Mouse (Mus musculus) kidney, adult 8-10 months (tissue): ENCODE data around the gene Nampt.

ENCODE experiments used
- DNase-seq, 2 experiments: peaks; one replicate each; pipeline ENCODE4 v3.0.0; 2022

Nampt gene

GRCm38 (mm10) chr12:32819416-32819815 lies at the start of gene Nampt:
Gene Nampt, plus strand, starts transcription at chr12:32819545.
- DNase-seq: no peak

GRCm38 (mm10) chr12:32770766-32771165 lies 48.6 kb upstream of the Nampt start:
- peak in 1 of 2 experiments; percentile 51 for DNase-seq

GRCm38 (mm10) chr12:32774592-32774991 lies 44.8 kb upstream of the Nampt start:
- DNase-seq: no peak

GRCm38 (mm10) chr12:32789092-32789491 lies 30.3 kb upstream of the Nampt start:
- DNase-seq: no peak

- DNase-seq: no peak
Observed at GRCm38 (mm10) chr12:32795765-32796471, 23.4 kb upstream of the Nampt start.

- no peak for DNase-seq
Observed at GRCm38 (mm10) chr12:32797438-32797837, 21.9 kb upstream of the Nampt start.

GRCm38 (mm10) chr12:32801078-32801477 lies 18.3 kb upstream of the Nampt start:
- peak in 1 of 2 experiments; percentile 44 for DNase-seq

- no peak for DNase-seq
Observed at GRCm38 (mm10) chr12:32805559-32805958, 13.8 kb upstream of the Nampt start.

GRCm38 (mm10) chr12:32819823-32820605 lies 669 bp downstream of the Nampt start:
- peak; percentile 99 for DNase-seq

- peak; percentile 68 to 73 for DNase-seq
Observed at GRCm38 (mm10) chr12:32820688-32821503, 1.6 kb downstream of the Nampt start.

- no peak for DNase-seq
Observed at GRCm38 (mm10) chr12:32821504-32822011, 2.2 kb downstream of the Nampt start.

GRCm38 (mm10) chr12:32822066-32822465 lies 2.7 kb downstream of the Nampt start:
- DNase-seq: no peak

GRCm38 (mm10) chr12:32824586-32824985 lies 5.2 kb downstream of the Nampt start:
- no peak for DNase-seq

GRCm38 (mm10) chr12:32826971-32827370 lies 7.6 kb downstream of the Nampt start:
- peak; percentile 58 to 75 for DNase-seq

- DNase-seq: no peak
Observed at GRCm38 (mm10) chr12:32828137-32828760, 8.9 kb downstream of the Nampt start.

- DNase-seq: peak; percentile 46 to 58
Observed at GRCm38 (mm10) chr12:32829321-32830090, 10.2 kb downstream of the Nampt start.

- no peak for DNase-seq
Observed at GRCm38 (mm10) chr12:32832076-32832475, 12.7 kb downstream of the Nampt start.

- no peak for DNase-seq
Observed at GRCm38 (mm10) chr12:32834781-32835180, 15.4 kb downstream of the Nampt start.

- DNase-seq: peak; percentile 55 to 66
Observed at GRCm38 (mm10) chr12:32835235-32835634, 15.9 kb downstream of the Nampt start.

- no peak for DNase-seq
Observed at GRCm38 (mm10) chr12:32838406-32838805, 19.1 kb downstream of the Nampt start.

- DNase-seq: no peak
Observed at GRCm38 (mm10) chr12:32838954-32839353, 19.6 kb downstream of the Nampt start.

- DNase-seq: no peak
Observed at GRCm38 (mm10) chr12:32841442-32841900, 22.1 kb downstream of the Nampt start.
